Mouse (Mus musculus) embryonic facial prominence, embryonic 11.5 days (tissue): ENCODE results near the gene Nkx1-2. TPM values are rescaled to one million over a fixed set of nuclear protein-coding genes. Genes with fewer than 3 reads are reported as not detected.
A peak's percentile ranks its signal among the peaks of the same experiment; 100 is the strongest.

Experiments used
- ATAC-seq: fragments of 200-750 bp; cut with Nextera tagmentation; replicated peaks from 2 replicates; pipeline ENCODE4 v1.8.0; 2017; ENCODE audit warnings: low read depth; ENCODE audit not compliant: insufficient number of reproducible peaks, low FRiP score, low TSS enrichment
- DNase-seq: peaks from one replicate; pipeline ENCODE4 v3.0.0-alpha.2; 2015; ENCODE audit warnings: low spot score
- H3K27ac ChIP-seq: fragments of 300-500 bp; sonication (generic); replicated peaks from 2 replicates; pipeline ENCODE4 v1.5.1; 2014; ENCODE audit warnings: mild to moderate bottlenecking, low read depth, low read length, control low read depth
- H3K27me3 ChIP-seq: fragments of 300-500 bp; sonication (generic); 2 replicates; pipeline ENCODE4 v1.6.1; 2014; ENCODE audit warnings: mild to moderate bottlenecking, low read length, moderate library complexity, mixed read lengths; ENCODE audit not compliant: control insufficient read depth, insufficient read depth
- H3K36me3 ChIP-seq: fragments of 300-500 bp; sonication (generic); replicated peaks from 2 replicates; pipeline ENCODE4 v1.6.1; 2014; ENCODE audit warnings: low read depth, mild to moderate bottlenecking, low read length, moderate library complexity, mixed read lengths; ENCODE audit not compliant: control insufficient read depth, insufficient read depth
- H3K4me1 ChIP-seq: fragments of 300-500 bp; sonication (generic); 2 replicates; pipeline ENCODE4 v1.6.1; 2014; ENCODE audit warnings: low read length, mixed read lengths; ENCODE audit not compliant: control insufficient read depth, insufficient read depth
- H3K4me2 ChIP-seq: fragments of 300-500 bp; sonication (generic); 2 replicates; pipeline ENCODE4 v1.6.1; 2014; ENCODE audit warnings: low read depth, mild to moderate bottlenecking, control low read depth, low read length, moderate library complexity
- H3K4me3 ChIP-seq: fragments of 300-500 bp; sonication (generic); 2 replicates; pipeline ENCODE4 v1.5.1; 2014; ENCODE audit warnings: low read depth, low read length, control low read depth
- H3K9ac ChIP-seq: fragments of 300-500 bp; sonication (generic); replicated peaks from 2 replicates; pipeline ENCODE4 v1.6.1; 2014; ENCODE audit warnings: mild to moderate bottlenecking, control low read depth, low read length
- H3K9me3 ChIP-seq: fragments of 300-500 bp; sonication (generic); replicated peaks from 2 replicates; pipeline ENCODE4 v1.6.1; 2016; ENCODE audit warnings: mild to moderate bottlenecking, low read length, inconsistent platforms, mixed read lengths; ENCODE audit not compliant: control insufficient read depth
- WGBS: fragments of 180-500 bp; shearing (Covaris S2); extraction: QIAGEN DNeasy Blood & Tissue Kit; methylation state at CpG from one replicate; pipeline ENCODE4 v1.1.7; 2014; 5-methylcytosine and 5-hydroxymethylcytosine counted together
- polyA plus RNA-seq: library from polyadenylated mRNA; unstranded; fragments of >200 nt; fragmentation: Nextera tagmentation; extraction: Ambion mirVana; gene quantifications from 2 replicates; pipeline ENCODE4 v1.2.1, GENCODE M21; 2014

The Nkx1-2 gene
- polyA plus RNA-seq, 1 experiment from 2014 or later, result not detected

GRCm38 (mm10) chr7:132555911-132556310 lies 43.5 kb downstream of the Nkx1-2 start:
- Histone ChIP-seq H3K9me3 (no peaks in the 10 kb centered on the region), H3K27me3 (no peaks in the 10 kb centered on the region), H3K4me3 (no peak overlapping the region), H3K9ac (no peak overlapping the region), H3K4me2 (no peak overlapping the region), H3K27ac (no peak overlapping the region), H3K4me1 (no peaks in the 10 kb centered on the region), H3K36me3 (peaks cover 9% of the 10 kb centered on the region)
- 29% methylated on average over 4 of the region's 4 CpGs for WGBS
- DNase-seq (no peak), ATAC-seq (no peak)

- H3K4me3 ChIP-seq, result no peak overlapping the region
These were observed 45.3 kb downstream of the Nkx1-2 start for GRCm38 (mm10) chr7:132554091-132554490.

GRCm38 (mm10) chr7:132551351-132552126 lies 47.9 kb downstream of the Nkx1-2 start:
- no peak overlapping the region for H3K27ac ChIP-seq
- peak overlapping the region; percentile 40 for H3K4me3 ChIP-seq
- 1% methylated on average over 27 of the region's 27 CpGs for WGBS
- no peaks in the 10 kb centered on the region for H3K4me1 ChIP-seq
- no peaks in the 10 kb centered on the region for H3K9me3 ChIP-seq
- no peaks in the 10 kb centered on the region for H3K27me3 ChIP-seq
- peak; percentile 96 for DNase-seq
- H3K36me3 ChIP-seq, result no peaks in the 10 kb centered on the region
- H3K9ac ChIP-seq, result peak overlapping the region; percentile 59
- peak; percentile 90 for ATAC-seq
- peak overlapping the region; percentile 71 for H3K4me2 ChIP-seq

More at GRCm38 (mm10) chr7:132554091-132554490, 45.3 kb downstream of the Nkx1-2 start:
- H3K9me3 ChIP-seq, result no peaks in the 10 kb centered on the region
- no peak overlapping the region for H3K9ac ChIP-seq
- H3K36me3 ChIP-seq, result peaks cover 4% of the 10 kb centered on the region; the same call in 1 of the 2 replicates
- ATAC-seq (no peak), DNase-seq (no peak)
- no peak overlapping the region for H3K4me2 ChIP-seq
- H3K27ac ChIP-seq, result no peak overlapping the region
- no peaks in the 10 kb centered on the region for H3K4me1 ChIP-seq
- H3K27me3 ChIP-seq, result no peaks in the 10 kb centered on the region
- 88% methylated on average over 2 of the region's 2 CpGs for WGBS

GRCm38 (mm10) chr7:132547126-132547525 lies 52.3 kb downstream of the Nkx1-2 start:
- Histone ChIP-seq H3K27me3 (no peaks in the 10 kb centered on the region), H3K9ac (no peak overlapping the region), H3K9me3 (no peaks in the 10 kb centered on the region), H3K27ac (no peak overlapping the region), H3K4me3 (no peak overlapping the region), H3K4me1 (no peaks in the 10 kb centered on the region), H3K4me2 (no peak overlapping the region), H3K36me3 (no peaks in the 10 kb centered on the region)
- no peak for ATAC-seq
- 67% methylated on average over 3 of the region's 3 CpGs for whole genome bisulfite sequencing
- no peak for DNase-seq

Other genes with a start within 250 kb of the Nkx1-2 start
- 160 and 161 TPM in 2 replicates for gene Oat, start 23.2 kb downstream of the Nkx1-2 start, polyA plus RNA-seq
- gene Lhpp, start 11.0 kb upstream of the Nkx1-2 start, polyA plus RNA-seq, result 15.5 and 16.3 TPM in 2 replicates
- gene Fam53b, start 214.2 kb upstream of the Nkx1-2 start, polyA plus RNA-seq, result 11.8 and 16.0 TPM in 2 replicates